ENCODE assay signal across 12 mouse cellular contexts in genomic region chrX:163155251-163155650, GRCm38 (mm10).
"Had no signal": no experiment of that assay in that cellular context is flagged by ENCODE, and none has a peak within 500 bp of the region (broad histone marks: within the 10 kb centered on the region; RNA-seq: fewer than 3 reads in every experiment).

No protein-coding gene starts in this region.

- H3K9me3 ChIP-seq: kidney, embryonic 15.5 days; limb, embryonic 10.5 days; liver, embryonic 15.5 days; midbrain, embryonic 13.5 days; stomach, embryonic 15.5 days had no signal

- H3K36me3 ChIP-seq: kidney, embryonic 15.5 days; limb, embryonic 10.5 days; liver, embryonic 15.5 days; midbrain, embryonic 13.5 days; stomach, embryonic 15.5 days had no signal

- H3K27ac ChIP-seq: kidney, embryonic 15.5 days; limb, embryonic 10.5 days; liver, embryonic 15.5 days; midbrain, embryonic 13.5 days; stomach, embryonic 15.5 days had no signal

- H3K27me3 ChIP-seq: liver, embryonic 15.5 days had no signal

- H3K4me1 ChIP-seq: kidney, embryonic 15.5 days; limb, embryonic 10.5 days; liver, embryonic 15.5 days; midbrain, embryonic 13.5 days; stomach, embryonic 15.5 days had no signal

- DNase-seq: kidney, postnatal 14 days; lung, adult 2 months; lung, postnatal 36 days; right cerebral cortex, postnatal 14 days; thymus, postnatal 4 days had no signal

- H3K4me3 ChIP-seq: kidney, embryonic 15.5 days; limb, embryonic 10.5 days; liver, embryonic 15.5 days; midbrain, embryonic 13.5 days; stomach, embryonic 15.5 days had no signal

- ATAC-seq: lung, postnatal 0 days; midbrain, embryonic 13.5 days had no signal

- H3K9ac ChIP-seq: kidney, embryonic 15.5 days; liver, embryonic 15.5 days; midbrain, embryonic 13.5 days; stomach, embryonic 15.5 days had no signal

- H3K4me2 ChIP-seq: kidney, embryonic 15.5 days; liver, embryonic 11.5 days; liver, embryonic 15.5 days; midbrain, embryonic 13.5 days; stomach, embryonic 15.5 days had no signal
